Mouse (Mus musculus): ENCODE measurements around the gene Lrpap1.

- TF ChIP-seq CTCF (IDR thresholded peaks at IDR 0.05) = peak; percentile 90
- 0 out of 2 replicates have a peak, but pooled peaks have one; percentile 27 for TF ChIP-seq EP300 (IDR thresholded peaks at IDR 0.05; ENCODE audit: insufficient read depth, low read depth, low read length)
- no peak for TF ChIP-seq POLR2A (IDR thresholded peaks at IDR 0.05; ENCODE audit: insufficient read depth, low read depth, low read length)
These were observed 26.2 kb upstream of the Lrpap1 start for GRCm38 (mm10) chr5:35131773-35132172.

Data from heart, adult 2 months (tissue).